Mouse (Mus musculus): ENCODE results near the gene Birc5. TPM values are rescaled to one million over a fixed set of nuclear protein-coding genes. Genes with fewer than 3 reads are reported as not detected.

Birc5 gene
- polyA plus RNA-seq, 1 experiment, result 2.5 TPM

GRCm38 (mm10) chr11:117825333-117826101 lies 23.5 kb upstream of the Birc5 start, which contains the start of the genes Afmid and Tk1:
Gene Afmid (plus strand): TSS chr11:117825924.
Gene Tk1 (minus strand): TSS chr11:117826092.
- peak; percentile 59 for DNase-seq
- TF ChIP-seq POLR2A (IDR thresholded peaks at IDR 0.05; ENCODE audit: borderline replicate concordance, extremely low read depth, low read depth, low read length) (no peak), CTCF (IDR thresholded peaks at IDR 0.05; ENCODE audit: insufficient read depth, low read length) (no peak)
- under 1% methylated on average over 34 of the region's 34 CpGs for WGBS
- H3K4me3 ChIP-seq (replicated peaks; ENCODE audit: extremely low read depth, low read depth, low read length), result no peak within 1 kb of the TSS
- peaks cover 33% of the 10 kb centered on the region for H3K4me1 ChIP-seq (ENCODE audit: control insufficient read depth, insufficient read depth, low read length)

- no peak for TF ChIP-seq POLR2A (IDR thresholded peaks at IDR 0.05; ENCODE audit: borderline replicate concordance, extremely low read depth, low read depth, low read length)
- no peak for TF ChIP-seq CTCF (IDR thresholded peaks at IDR 0.05; ENCODE audit: insufficient read depth, low read length)
- 27% methylated on average over 5 of the region's 5 CpGs for WGBS
- Histone ChIP-seq H3K4me1 (ENCODE audit: control insufficient read depth, insufficient read depth, low read length) (peaks cover 33% of the 10 kb centered on the region), H3K4me3 (replicated peaks; ENCODE audit: extremely low read depth, low read depth, low read length) (no peak overlapping the region)
- no peak for DNase-seq
Observed at GRCm38 (mm10) chr11:117826164-117826563, 22.9 kb upstream of the Birc5 start.

GRCm38 (mm10) chr11:117826916-117827315 lies 22.1 kb upstream of the Birc5 start:
- no peak for DNase-seq
- H3K4me3 ChIP-seq (replicated peaks; ENCODE audit: extremely low read depth, low read depth, low read length), result no peak overlapping the region
- peaks cover 33% of the 10 kb centered on the region for H3K4me1 ChIP-seq (ENCODE audit: control insufficient read depth, insufficient read depth, low read length)
- TF ChIP-seq CTCF (IDR thresholded peaks at IDR 0.05; ENCODE audit: insufficient read depth, low read length) (no peak), POLR2A (IDR thresholded peaks at IDR 0.05; ENCODE audit: borderline replicate concordance, extremely low read depth, low read depth, low read length) (no peak)
- WGBS, result 45% methylated on average over 8 of the region's 8 CpGs

DNA sequence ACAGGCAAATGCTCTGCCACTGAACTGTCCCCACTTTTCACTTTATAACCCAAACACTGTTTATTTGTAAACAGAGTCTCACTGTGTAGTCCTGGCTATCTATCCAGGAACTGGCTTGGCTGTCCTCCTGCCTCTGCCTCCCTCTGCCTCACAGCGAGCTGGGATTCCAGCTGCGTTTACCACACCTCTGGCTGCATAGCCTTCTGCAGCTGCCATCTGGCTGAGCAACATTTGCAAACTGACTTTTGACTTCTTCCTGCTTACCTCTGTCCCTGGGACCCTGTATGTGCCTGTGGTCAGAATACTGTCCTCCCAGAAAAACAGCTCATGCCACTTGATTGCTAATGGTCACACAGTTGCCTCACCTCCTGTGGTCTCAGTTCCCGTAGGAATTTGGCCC lies 21.7 kb upstream of the Birc5 start:
- WGBS, result 31% methylated on average over 3 of the region's 3 CpGs
- TF ChIP-seq CTCF (IDR thresholded peaks at IDR 0.05; ENCODE audit: insufficient read depth, low read length) (no peak), POLR2A (IDR thresholded peaks at IDR 0.05; ENCODE audit: borderline replicate concordance, extremely low read depth, low read depth, low read length) (no peak)
- Histone ChIP-seq H3K4me1 (ENCODE audit: control insufficient read depth, insufficient read depth, low read length) (peaks cover 33% of the 10 kb centered on the region), H3K4me3 (replicated peaks; ENCODE audit: extremely low read depth, low read depth, low read length) (no peak overlapping the region)
- DNase-seq, result no peak

DNA sequence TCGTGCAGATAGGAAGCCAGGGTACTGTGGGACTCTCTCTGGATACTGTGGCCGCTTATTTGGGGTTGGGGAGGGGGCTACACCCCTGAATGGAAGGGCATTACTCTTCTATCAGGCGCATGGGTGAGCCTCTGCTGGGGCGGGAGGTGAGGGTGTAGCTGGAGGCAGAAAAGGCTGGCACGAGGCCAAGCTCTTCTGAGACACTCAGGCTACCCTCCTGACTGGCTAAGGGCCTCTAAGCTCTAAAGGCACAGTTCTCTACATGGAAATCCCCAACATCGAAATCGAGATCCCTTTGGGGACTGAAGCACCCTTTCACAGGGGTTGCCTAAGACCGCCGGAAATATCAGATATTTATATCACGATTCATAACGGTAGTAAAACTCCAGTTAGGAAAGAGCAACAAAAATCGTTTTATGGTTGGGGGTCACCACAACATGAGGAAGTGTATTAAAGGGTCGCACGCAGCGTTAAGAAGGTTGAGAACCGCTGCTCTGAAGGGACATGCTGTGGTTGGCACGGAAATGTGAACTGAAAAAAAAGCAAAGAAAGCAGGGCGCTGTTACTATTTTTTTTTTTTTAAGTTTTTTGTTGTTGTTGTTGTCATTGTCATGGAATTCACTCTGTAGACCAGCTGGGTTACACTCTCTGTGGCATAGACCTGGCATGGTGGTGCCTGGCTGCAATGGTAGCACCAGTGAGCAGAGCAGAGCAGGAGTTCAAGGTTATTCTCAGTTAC lies 20.7 kb upstream of the Birc5 start:
- TF ChIP-seq POLR2A (IDR thresholded peaks at IDR 0.05; ENCODE audit: borderline replicate concordance, extremely low read depth, low read depth, low read length) (no peak), CTCF (IDR thresholded peaks at IDR 0.05; ENCODE audit: insufficient read depth, low read length) (no peak)
- no peak overlapping the region for H3K4me3 ChIP-seq (replicated peaks; ENCODE audit: extremely low read depth, low read depth, low read length)
- WGBS, result 34% methylated on average over 18 of the region's 18 CpGs
- DNase-seq, result no peak
- H3K4me1 ChIP-seq (ENCODE audit: control insufficient read depth, insufficient read depth, low read length), result peaks cover 24% of the 10 kb centered on the region

GRCm38 (mm10) chr11:117828888-117829604 lies 20.0 kb upstream of the Birc5 start:
- DNase-seq, result no peak
- Histone ChIP-seq H3K4me3 (replicated peaks; ENCODE audit: extremely low read depth, low read depth, low read length) (no peak overlapping the region), H3K4me1 (ENCODE audit: control insufficient read depth, insufficient read depth, low read length) (peaks cover 21% of the 10 kb centered on the region)
- 32% methylated on average over 9 of the region's 9 CpGs for WGBS
- no peak for TF ChIP-seq CTCF (IDR thresholded peaks at IDR 0.05; ENCODE audit: insufficient read depth, low read length)
- TF ChIP-seq POLR2A (IDR thresholded peaks at IDR 0.05; ENCODE audit: borderline replicate concordance, extremely low read depth, low read depth, low read length), result no peak

- DNase-seq, result no peak
- no peak overlapping the region for H3K4me3 ChIP-seq (replicated peaks; ENCODE audit: extremely low read depth, low read depth, low read length)
- TF ChIP-seq POLR2A (IDR thresholded peaks at IDR 0.05; ENCODE audit: borderline replicate concordance, extremely low read depth, low read depth, low read length) (no peak), CTCF (IDR thresholded peaks at IDR 0.05; ENCODE audit: insufficient read depth, low read length) (no peak)
- H3K4me1 ChIP-seq (ENCODE audit: control insufficient read depth, insufficient read depth, low read length), result peaks cover 15% of the 10 kb centered on the region
- 29% methylated on average over 2 of the region's 2 CpGs for WGBS
Observed at GRCm38 (mm10) chr11:117829671-117830215, 19.3 kb upstream of the Birc5 start.

GRCm38 (mm10) chr11:117830401-117830800 lies 18.6 kb upstream of the Birc5 start:
- Histone ChIP-seq H3K4me3 (replicated peaks; ENCODE audit: extremely low read depth, low read depth, low read length) (no peak overlapping the region), H3K4me1 (ENCODE audit: control insufficient read depth, insufficient read depth, low read length) (peaks cover 15% of the 10 kb centered on the region)
- DNase-seq, result no peak
- 42% methylated on average over 9 of the region's 9 CpGs for WGBS
- TF ChIP-seq POLR2A (IDR thresholded peaks at IDR 0.05; ENCODE audit: borderline replicate concordance, extremely low read depth, low read depth, low read length) (no peak), CTCF (IDR thresholded peaks at IDR 0.05; ENCODE audit: insufficient read depth, low read length) (no peak)
